Mouse (Mus musculus) stomach, postnatal 0 days (tissue): ENCODE measurements around the gene Agrp. TPM values are rescaled to one million over a fixed set of nuclear protein-coding genes. Genes with fewer than 3 reads are reported as not detected.

Source experiments
- ATAC-seq: fragments of 200-750 bp; cut with Nextera tagmentation; 2 replicates; pipeline ENCODE4 v1.8.0; 2017; ENCODE audit not compliant: low FRiP score, low TSS enrichment
- DNase-seq: peaks from one replicate; pipeline ENCODE4 v3.0.0-alpha.2; 2016; ENCODE audit warnings: low spot score
- H3K27ac ChIP-seq: fragments of 300-500 bp; sonication (generic); replicated peaks from 2 replicates; pipeline ENCODE4 v1.5.1; 2014; ENCODE audit warnings: mild to moderate bottlenecking, control low read depth
- H3K27me3 ChIP-seq: fragments of 300-500 bp; sonication (generic); 2 replicates; pipeline ENCODE4 v1.6.1; 2014; ENCODE audit warnings: low read length; ENCODE audit not compliant: control insufficient read depth, insufficient read depth
- H3K36me3 ChIP-seq: fragments of 300-500 bp; sonication (generic); 2 replicates; pipeline ENCODE4 v1.6.1; 2014; ENCODE audit warnings: low read length, mixed read lengths; ENCODE audit not compliant: control insufficient read depth, insufficient read depth
- H3K4me1 ChIP-seq: fragments of 300-500 bp; sonication (generic); replicated peaks from 2 replicates; pipeline ENCODE4 v1.6.1; 2014; ENCODE audit warnings: antibody characterized with exemption; ENCODE audit not compliant: control insufficient read depth, insufficient read depth
- H3K4me2 ChIP-seq: fragments of 300-500 bp; sonication (generic); replicated peaks from 2 replicates; pipeline ENCODE4 v1.6.1; 2014; ENCODE audit warnings: low read depth, mild to moderate bottlenecking, control low read depth, moderate library complexity
- H3K4me3 ChIP-seq: fragments of 300-500 bp; sonication (generic); 2 replicates; pipeline ENCODE4 v1.5.1; 2014; ENCODE audit warnings: low read depth, low read length, control low read depth
- H3K9ac ChIP-seq: fragments of 300-500 bp; sonication (generic); 2 replicates; pipeline ENCODE4 v1.6.1; 2014; ENCODE audit warnings: mild to moderate bottlenecking, low read length, control low read depth, mixed read lengths
- H3K9me3 ChIP-seq: fragments of 300-500 bp; sonication (generic); 2 replicates; pipeline ENCODE4 v1.6.1; 2016; ENCODE audit warnings: low read length; ENCODE audit not compliant: control insufficient read depth
- CTCF ChIP-seq: IDR thresholded peaks from 2 replicates; pipeline ENCODE4 v1.5.1; 2016; ENCODE audit warnings: antibody characterized with exemption, low read depth, mild to moderate bottlenecking, moderate library complexity
- EP300 ChIP-seq: optimal IDR thresholded peaks from 2 replicates; pipeline ENCODE3; 2016; ENCODE audit warnings: antibody characterized with exemption
- WGBS: fragments of 180-500 bp; shearing (Covaris S2); extraction: QIAGEN DNeasy Blood & Tissue Kit; methylation state at CpG from one replicate; pipeline ENCODE4 v1.1.7; 2014; 5-methylcytosine and 5-hydroxymethylcytosine counted together
- polyA plus RNA-seq: library from polyadenylated mRNA; unstranded; fragments of >200 nt; fragmentation: Nextera tagmentation; extraction: Ambion mirVana; gene quantifications from 2 replicates; pipeline ENCODE4 v1.2.1, GENCODE M21; 2015

Agrp gene
- polyA plus RNA-seq, 1 experiment from 2014 or later, result 0.45 TPM

DNA sequence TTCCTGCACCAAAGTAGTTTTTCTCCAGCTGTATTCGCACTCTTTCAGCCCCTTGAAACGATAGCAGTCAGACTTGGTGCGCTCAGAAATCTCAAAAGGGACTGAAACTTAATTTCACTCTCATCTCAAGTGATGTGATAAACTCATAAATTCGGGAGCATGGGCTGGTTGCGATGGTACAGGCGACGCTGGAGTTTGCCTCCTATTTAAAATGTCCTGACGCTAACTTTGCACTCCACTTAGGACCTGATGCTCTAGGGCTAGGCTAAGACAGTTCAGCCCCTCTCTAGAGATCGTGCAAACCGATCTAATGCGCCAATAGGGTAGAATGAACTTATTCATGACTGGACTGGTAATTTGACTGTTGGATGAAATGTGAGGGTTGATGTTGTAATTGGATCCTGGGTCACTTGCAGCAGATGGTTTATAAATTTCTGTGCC is 428 bp upstream of the Agrp start:
- WGBS, result under 1% methylated on average over 11 of the region's 11 CpGs
- no peaks in the 10 kb centered on the region for H3K27me3 ChIP-seq
- H3K27ac ChIP-seq, result peak overlapping the region; percentile 100
- peak overlapping the region; percentile 87 for H3K4me3 ChIP-seq
- no peak for ATAC-seq
- TF ChIP-seq CTCF (no peak), EP300 (no peak)
- peak overlapping the region; percentile 99 for H3K9ac ChIP-seq
- H3K9me3 ChIP-seq, result no peaks in the 10 kb centered on the region
- H3K4me1 ChIP-seq, result no peaks in the 10 kb centered on the region
- DNase-seq, result no peak
- H3K4me2 ChIP-seq, result peak overlapping the region; percentile 95
- H3K36me3 ChIP-seq, result no peaks in the 10 kb centered on the region

- WGBS, result under 1% methylated on average over 77 of the region's 126 CpGs
- H3K9me3 ChIP-seq, result no peaks in the 10 kb centered on the region
- TF ChIP-seq EP300 (no peak), CTCF (peak; percentile 55)
- DNase-seq (peak; percentile 96), ATAC-seq (peak; percentile 92)
- H3K27me3 ChIP-seq, result no peaks in the 10 kb centered on the region
- no peaks in the 10 kb centered on the region for H3K4me1 ChIP-seq
- peak within 1 kb of the TSS; percentile 100 for H3K27ac ChIP-seq
- peak within 1 kb of the TSS; percentile 95 for H3K4me2 ChIP-seq
- peak within 1 kb of the TSS; percentile 87 for H3K4me3 ChIP-seq
- H3K9ac ChIP-seq, result peak within 1 kb of the TSS; percentile 99
- no peaks in the 10 kb centered on the region for H3K36me3 ChIP-seq
Observed at GRCm38 (mm10) chr8:105636018-105636962, 903 bp downstream of the Agrp start, which contains the start of gene Ctcf. TSS of gene Ctcf (plus strand) at chr8:105636568.

- H3K27ac ChIP-seq, result peak overlapping the region; percentile 100
- ATAC-seq (no peak), DNase-seq (no peak)
- H3K4me3 ChIP-seq, result peak overlapping the region; percentile 87
- H3K36me3 ChIP-seq, result no peaks in the 10 kb centered on the region
- H3K9me3 ChIP-seq, result no peaks in the 10 kb centered on the region
- H3K4me1 ChIP-seq, result no peaks in the 10 kb centered on the region
- H3K27me3 ChIP-seq, result no peaks in the 10 kb centered on the region
- TF ChIP-seq EP300 (no peak), CTCF (no peak)
- H3K9ac ChIP-seq, result peak overlapping the region; percentile 78
- peak overlapping the region; percentile 91 for H3K4me2 ChIP-seq
- 2% methylated on average over 11 of the region's 11 CpGs for WGBS
Observed at GRCm38 (mm10) chr8:105635481-105635880, 1.7 kb downstream of the Agrp start.

GRCm38 (mm10) chr8:105634771-105635458 is 2.3 kb downstream of the Agrp start:
- DNase-seq (no peak), ATAC-seq (no peak)
- Histone ChIP-seq H3K4me2 (peak overlapping the region; percentile 91), H3K4me1 (no peaks in the 10 kb centered on the region), H3K27ac (no peak overlapping the region), H3K9me3 (no peaks in the 10 kb centered on the region), H3K4me3 (peak overlapping the region; percentile 87), H3K27me3 (no peaks in the 10 kb centered on the region), H3K36me3 (no peaks in the 10 kb centered on the region), H3K9ac (no peak overlapping the region)
- 75% methylated on average over 2 of the region's 2 CpGs for WGBS
- TF ChIP-seq CTCF, result no peak

DNA sequence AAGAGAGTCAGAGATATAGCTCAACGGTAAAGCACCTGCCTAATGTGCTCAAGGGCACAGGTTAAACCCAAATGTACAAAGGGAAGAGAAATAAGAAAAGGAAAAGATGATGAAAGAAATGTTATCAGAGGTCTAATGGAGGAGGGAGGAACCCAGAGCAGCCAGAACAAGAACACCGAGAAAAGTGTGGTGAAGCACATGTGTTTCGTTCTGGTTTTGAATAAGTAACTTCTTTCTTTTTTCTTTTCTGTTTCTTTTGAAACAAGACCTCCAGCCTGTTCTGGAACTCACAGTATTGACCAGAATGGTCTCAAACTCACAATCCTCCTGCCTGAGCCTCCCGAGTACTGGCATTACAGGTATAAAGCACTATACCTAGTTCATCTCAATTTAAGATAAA is 7.9 kb downstream of the Agrp start:
- Histone ChIP-seq H3K9ac (no peak overlapping the region), H3K9me3 (no peaks in the 10 kb centered on the region), H3K27ac (no peak overlapping the region), H3K4me1 (no peaks in the 10 kb centered on the region), H3K4me2 (no peak overlapping the region), H3K36me3 (no peaks in the 10 kb centered on the region), H3K4me3 (no peak overlapping the region), H3K27me3 (no peaks in the 10 kb centered on the region)
- WGBS, result 81% methylated on average over 4 of the region's 4 CpGs
- DNase-seq (no peak), ATAC-seq (no peak)
- no peak for TF ChIP-seq CTCF
- no peak for TF ChIP-seq EP300
